Mouse (Mus musculus) heart, embryonic 10.5 days (tissue): Measurements from ENCODE around the gene H2-DMb1. TPM values are rescaled to one million over a fixed set of nuclear protein-coding genes. Genes with fewer than 3 reads are reported as not detected.
A peak's percentile ranks its signal among the peaks of the same experiment; 100 is the strongest.

Experiments used
- DNase-seq: peaks from one replicate; pipeline ENCODE4 v3.0.0-alpha.2; 2017; ENCODE audit warnings: low spot score
- H3K27ac ChIP-seq: fragments of 300-500 bp; sonication (generic); 2 replicates; pipeline ENCODE4 v1.5.1; 2016; ENCODE audit warnings: mild to moderate bottlenecking
- H3K27me3 ChIP-seq: fragments of 300-500 bp; sonication (generic); 2 replicates; pipeline ENCODE4 v1.6.1; 2016; ENCODE audit warnings: mild to moderate bottlenecking; ENCODE audit not compliant: poor library complexity, insufficient read depth, severe bottlenecking
- H3K36me3 ChIP-seq: fragments of 300-500 bp; sonication (generic); 2 replicates; pipeline ENCODE4 v1.6.1; 2016; ENCODE audit warnings: mild to moderate bottlenecking, moderate library complexity
- H3K4me1 ChIP-seq: fragments of 300-500 bp; sonication (generic); 2 replicates; pipeline ENCODE4 v1.6.1; 2016; ENCODE audit warnings: mild to moderate bottlenecking
- H3K4me3 ChIP-seq: fragments of 300-500 bp; sonication (generic); 2 replicates; pipeline ENCODE4 v1.5.1; 2016; ENCODE audit warnings: mild to moderate bottlenecking, moderate library complexity
- H3K9me3 ChIP-seq: fragments of 300-500 bp; sonication (generic); 2 replicates; pipeline ENCODE4 v1.6.1; 2016; ENCODE audit warnings: mild to moderate bottlenecking, moderate library complexity
- WGBS: fragments of 180-500 bp; shearing (Covaris S2); methylation state at CpG from one replicate; pipeline ENCODE4 v1.1.7; 2016; 5-methylcytosine and 5-hydroxymethylcytosine counted together
- polyA plus RNA-seq: library from polyadenylated mRNA; unstranded; fragments of >200 nt; fragmentation: Nextera tagmentation; extraction: Ambion mirVana; gene quantifications from 2 replicates; pipeline ENCODE4 v1.2.1, GENCODE M21; 2016

The H2-DMb1 gene
- polyA plus RNA-seq, 1 experiment from 2014 or later: 0.29 TPM

DNA sequence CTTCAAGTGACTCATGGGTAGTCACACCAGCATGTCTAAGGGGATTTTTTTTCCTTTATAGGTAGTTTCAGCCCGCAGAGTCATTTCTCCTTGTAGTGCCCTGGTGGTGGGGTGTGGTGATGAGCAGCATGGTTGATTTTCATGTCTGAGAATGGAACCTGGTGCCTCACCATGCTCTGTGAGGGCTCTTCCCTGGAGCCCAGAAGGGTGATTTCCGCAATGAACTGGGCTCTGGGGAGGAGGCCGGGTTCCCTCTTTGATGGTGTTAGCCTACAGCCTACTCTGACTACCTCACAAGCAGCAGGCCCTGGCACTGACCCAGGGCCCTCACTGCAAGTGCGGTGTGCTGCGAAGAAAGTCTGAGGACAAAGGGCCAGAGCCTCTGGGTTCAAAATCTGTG, 50.6 kb downstream of the H2-DMb1 start, which contains the start of gene Tap2:
Gene Tap2 (plus strand): TSS at position 84 of the 400 bp plus-strand sequence.
- Histone ChIP-seq H3K9me3 (no peaks in the 10 kb centered on the region), H3K27me3 (peaks cover 88% of the 10 kb centered on the region), H3K36me3 (no peaks in the 10 kb centered on the region), H3K27ac (peak within 1 kb of the TSS; percentile 69; the same call in 1 of the 2 replicates), H3K4me3 (peak within 1 kb of the TSS; percentile 85), H3K4me1 (peaks cover 15% of the 10 kb centered on the region)
- WGBS: 65% methylated on average over 5 of the region's 5 CpGs
- no peak for DNase-seq

- Histone ChIP-seq H3K27me3 (peaks cover 88% of the 10 kb centered on the region), H3K4me1 (peaks cover 13% of the 10 kb centered on the region), H3K27ac (peak overlapping the region; percentile 69; the same call in 1 of the 2 replicates), H3K9me3 (no peaks in the 10 kb centered on the region), H3K36me3 (no peaks in the 10 kb centered on the region), H3K4me3 (peak overlapping the region; percentile 85)
- 1% methylated on average over 44 of the region's 44 CpGs for WGBS
- DNase-seq: peak; percentile 89
Measured at GRCm38 (mm10) chr17:34204303-34205010, 51.6 kb downstream of the H2-DMb1 start.

DNA sequence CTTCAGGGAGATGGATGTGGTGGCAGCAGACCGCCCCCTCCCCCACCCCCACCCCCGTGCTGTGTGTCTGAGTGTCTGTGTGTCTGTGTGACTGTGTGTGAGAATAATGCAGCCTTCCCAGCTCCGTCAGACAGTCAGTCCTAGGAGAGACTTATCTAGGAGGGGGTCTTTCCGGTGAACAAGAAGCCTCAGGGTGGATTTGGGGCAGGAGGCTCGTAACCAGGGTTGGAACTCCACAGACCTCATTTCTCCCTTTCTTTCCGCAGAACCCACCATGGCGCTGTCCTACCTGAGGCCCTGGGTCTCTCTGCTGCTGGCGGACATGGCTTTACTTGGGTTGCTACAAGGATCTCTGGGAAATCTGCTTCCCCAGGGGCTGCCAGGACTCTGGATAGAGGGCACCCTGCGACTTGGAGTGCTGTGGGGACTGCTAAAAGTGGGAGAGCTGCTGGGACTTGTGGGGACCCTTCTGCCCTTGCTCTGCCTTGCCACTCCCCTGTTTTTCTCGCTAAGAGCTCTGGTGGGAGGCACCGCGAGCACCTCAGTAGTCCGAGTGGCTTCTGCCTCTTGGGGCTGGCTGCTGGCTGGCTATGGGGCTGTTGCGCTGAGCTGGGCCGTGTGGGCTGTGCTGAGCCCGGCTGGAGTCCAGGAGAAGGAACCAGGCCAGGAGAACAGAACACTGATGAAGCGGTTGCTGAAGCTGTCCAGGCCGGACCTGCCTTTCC, 52.3 kb downstream of the H2-DMb1 start:
- H3K27me3 ChIP-seq: peaks cover 86% of the 10 kb centered on the region
- 9% methylated on average over 18 of the region's 18 CpGs for WGBS
- H3K4me1 ChIP-seq: peaks cover 13% of the 10 kb centered on the region
- peak overlapping the region; percentile 69; the same call in 1 of the 2 replicates for H3K27ac ChIP-seq
- DNase-seq: no peak
- no peaks in the 10 kb centered on the region for H3K36me3 ChIP-seq
- no peaks in the 10 kb centered on the region for H3K9me3 ChIP-seq
- H3K4me3 ChIP-seq: peak overlapping the region; percentile 85

DNA sequence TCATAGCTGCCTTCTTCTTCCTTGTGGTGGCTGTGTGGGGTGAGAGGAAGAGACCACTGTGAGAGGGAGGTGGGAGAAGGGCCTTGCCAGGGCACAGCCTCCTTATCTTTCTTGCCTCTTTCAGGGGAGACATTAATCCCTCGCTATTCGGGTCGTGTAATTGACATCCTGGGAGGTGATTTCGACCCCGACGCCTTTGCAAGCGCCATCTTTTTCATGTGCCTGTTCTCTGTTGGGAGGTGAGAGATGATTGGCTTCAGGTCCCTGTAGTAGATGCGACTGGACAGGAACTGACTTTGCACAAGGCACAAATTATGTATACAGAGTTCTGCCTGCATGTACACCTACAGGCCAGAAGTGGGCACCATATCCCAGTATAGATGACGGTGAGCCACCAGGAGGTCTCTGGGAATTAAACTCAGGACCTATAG, 52.9 kb downstream of the H2-DMb1 start:
- H3K9me3 ChIP-seq: no peaks in the 10 kb centered on the region
- H3K4me3 ChIP-seq: peak overlapping the region; percentile 85; the same call in 1 of the 2 replicates
- no peaks in the 10 kb centered on the region for H3K36me3 ChIP-seq
- peaks cover 86% of the 10 kb centered on the region for H3K27me3 ChIP-seq
- 17% methylated on average over 9 of the region's 9 CpGs for WGBS
- no peak overlapping the region for H3K27ac ChIP-seq
- DNase-seq: no peak
- peaks cover 13% of the 10 kb centered on the region for H3K4me1 ChIP-seq

DNA sequence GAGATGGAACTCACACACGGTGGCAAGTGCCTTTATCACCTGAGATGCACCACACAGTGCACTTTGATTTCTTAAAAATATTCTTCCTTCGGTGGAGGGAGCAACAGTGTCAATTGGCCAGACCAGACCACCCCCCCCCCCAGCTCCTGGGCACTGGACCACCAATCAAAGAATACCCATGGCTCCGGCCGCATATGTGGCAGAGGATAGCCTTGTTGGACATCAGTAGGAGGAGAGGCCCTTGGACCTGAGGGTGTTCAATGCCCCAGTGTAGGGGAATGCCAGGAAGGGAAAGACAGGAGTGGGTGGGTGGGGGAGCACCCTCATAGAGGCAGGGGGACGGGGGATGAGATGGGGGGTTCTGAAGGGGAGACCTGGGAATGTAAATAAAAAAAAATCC, 53.9 kb downstream of the H2-DMb1 start:
- Histone ChIP-seq H3K4me3 (no peak overlapping the region), H3K27me3 (peaks cover 86% of the 10 kb centered on the region), H3K4me1 (peaks cover 15% of the 10 kb centered on the region), H3K27ac (no peak overlapping the region), H3K9me3 (no peaks in the 10 kb centered on the region), H3K36me3 (no peaks in the 10 kb centered on the region)
- 84% methylated on average over 5 of the region's 5 CpGs for WGBS
- no peak for DNase-seq

DNA sequence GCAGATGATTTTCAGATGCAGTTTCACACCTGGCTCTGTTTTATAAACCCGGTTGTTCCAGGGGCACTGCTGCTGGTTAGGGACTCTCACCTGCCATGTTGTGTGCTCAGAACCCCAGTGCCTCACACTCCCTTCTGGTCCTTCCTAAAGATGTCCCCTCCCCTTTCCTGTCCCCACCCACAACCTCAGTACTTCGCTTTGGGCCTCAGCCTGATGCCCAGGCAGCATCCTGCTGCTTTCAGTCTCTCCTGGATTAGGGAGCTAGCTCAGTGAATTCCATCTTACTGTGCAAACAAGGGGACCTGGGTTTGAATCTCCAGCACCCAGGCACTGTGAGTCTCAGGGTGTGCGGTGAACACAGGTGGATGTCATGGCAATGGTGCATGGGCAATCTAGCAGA, 54.6 kb downstream of the H2-DMb1 start:
- Histone ChIP-seq H3K36me3 (no peaks in the 10 kb centered on the region), H3K27ac (no peak overlapping the region), H3K27me3 (peaks cover 91% of the 10 kb centered on the region), H3K4me3 (no peak overlapping the region), H3K4me1 (peaks cover 19% of the 10 kb centered on the region), H3K9me3 (no peaks in the 10 kb centered on the region)
- no peak for DNase-seq
- 53% methylated on average over 3 of the region's 3 CpGs for WGBS

- H3K27ac ChIP-seq: no peak overlapping the region
- H3K4me1 ChIP-seq: peaks cover 19% of the 10 kb centered on the region
- no peak overlapping the region for H3K4me3 ChIP-seq
- no peaks in the 10 kb centered on the region for H3K9me3 ChIP-seq
- H3K36me3 ChIP-seq: no peaks in the 10 kb centered on the region
- H3K27me3 ChIP-seq: peaks cover 91% of the 10 kb centered on the region
- no peak for DNase-seq
- WGBS: 95% methylated on average over 9 of the region's 9 CpGs
Measured at GRCm38 (mm10) chr17:34207866-34208265, 55.0 kb downstream of the H2-DMb1 start.

- peaks cover 19% of the 10 kb centered on the region for H3K4me1 ChIP-seq
- H3K27ac ChIP-seq: no peak overlapping the region
- 19% methylated on average over 10 of the region's 10 CpGs for WGBS
Measured at GRCm38 (mm10) chr17:34208421-34208820, 55.5 kb downstream of the H2-DMb1 start.

GRCm38 (mm10) chr17:34209680-34210079, 56.8 kb downstream of the H2-DMb1 start:
- WGBS: 45% methylated on average over 3 of the region's 3 CpGs
- no peak overlapping the region for H3K4me3 ChIP-seq
- H3K27me3 ChIP-seq: peaks cover 93% of the 10 kb centered on the region
- no peak overlapping the region for H3K27ac ChIP-seq
- H3K4me1 ChIP-seq: peaks cover 16% of the 10 kb centered on the region
- no peak for DNase-seq
- no peaks in the 10 kb centered on the region for H3K9me3 ChIP-seq
- no peaks in the 10 kb centered on the region for H3K36me3 ChIP-seq

More at GRCm38 (mm10) chr17:34208421-34208820, 55.5 kb downstream of the H2-DMb1 start:
- no peaks in the 10 kb centered on the region for H3K36me3 ChIP-seq
- H3K4me3 ChIP-seq: no peak overlapping the region
- H3K9me3 ChIP-seq: no peaks in the 10 kb centered on the region
- no peak for DNase-seq
- H3K27me3 ChIP-seq: peaks cover 91% of the 10 kb centered on the region

Other genes starting within 250 kb of the H2-DMb1 start
- 0.28 and 0.73 TPM in 2 replicates for gene Platr17, start 247.9 kb upstream of the H2-DMb1 start, polyA plus RNA-seq
- gene Daxx, start 243.7 kb upstream of the H2-DMb1 start, polyA plus RNA-seq: 46.6 and 52.9 TPM in 2 replicates
- 13.9 and 20.5 TPM in 2 replicates for gene Tapbp, start 237.2 kb upstream of the H2-DMb1 start, polyA plus RNA-seq
- gene Zbtb22, start 237.2 kb upstream of the H2-DMb1 start, polyA plus RNA-seq: 16.0 and 17.3 TPM in 2 replicates
- gene Rgl2, start 223.5 kb upstream of the H2-DMb1 start, polyA plus RNA-seq: 37.1 and 44.2 TPM in 2 replicates
- 161 and 198 TPM in 2 replicates for gene Pfdn6, start 212.7 kb upstream of the H2-DMb1 start, polyA plus RNA-seq
- 35.8 and 48.1 TPM in 2 replicates for gene Wdr46, start 212.4 kb upstream of the H2-DMb1 start, polyA plus RNA-seq
- 5.9 and 7.1 TPM in 2 replicates for gene B3galt4, start 201.6 kb upstream of the H2-DMb1 start, polyA plus RNA-seq
- 47.1 and 47.5 TPM in 2 replicates for gene Vps52, start 197.3 kb upstream of the H2-DMb1 start, polyA plus RNA-seq
- 1,115 and 1,297 TPM in 2 replicates for gene Rps18, start 197.1 kb upstream of the H2-DMb1 start, polyA plus RNA-seq
- gene H2-K1, start 152.7 kb upstream of the H2-DMb1 start, polyA plus RNA-seq: 13.0 and 16.2 TPM in 2 replicates
- gene Ring1, start 128.4 kb upstream of the H2-DMb1 start, polyA plus RNA-seq: 14.4 and 15.8 TPM in 2 replicates
- 32.4 and 36.4 TPM in 2 replicates for gene H2-Ke6, start 125.0 kb upstream of the H2-DMb1 start, polyA plus RNA-seq
- 160 and 180 TPM in 2 replicates for gene Slc39a7, start 121.4 kb upstream of the H2-DMb1 start, polyA plus RNA-seq
- 31.4 and 40.6 TPM in 2 replicates for gene Rxrb, start 121.3 kb upstream of the H2-DMb1 start, polyA plus RNA-seq
- gene Col11a2, start 113.6 kb upstream of the H2-DMb1 start, polyA plus RNA-seq: 0.38 and 1.0 TPM in 2 replicates
- gene H2-Oa, start 60.7 kb upstream of the H2-DMb1 start, polyA plus RNA-seq: 0.62 and 0.84 TPM in 2 replicates
- 4.2 and 7.1 TPM in 2 replicates for gene H2-DMa, start 33.5 kb upstream of the H2-DMb1 start, polyA plus RNA-seq
- 77.6 and 101 TPM in 2 replicates for gene Brd2, start 30.4 kb upstream of the H2-DMb1 start, polyA plus RNA-seq
- gene H2-DMb2, start 9.8 kb upstream of the H2-DMb1 start, polyA plus RNA-seq: 0.18 TPM in 1 of 2 replicates, not detected in the other
- 0.84 and 1.2 TPM in 2 replicates for gene Tap1, start 34.5 kb downstream of the H2-DMb1 start, polyA plus RNA-seq
- gene Psmb9, start 34.7 kb downstream of the H2-DMb1 start, polyA plus RNA-seq: 0.41 and 0.60 TPM in 2 replicates
- 0.86 and 0.87 TPM in 2 replicates for gene Psmb8, start 44.6 kb downstream of the H2-DMb1 start, polyA plus RNA-seq
- 0.48 and 0.51 TPM in 2 replicates for gene Tap2, start 50.5 kb downstream of the H2-DMb1 start, polyA plus RNA-seq
- not detected in 2 replicates for gene H2-Ob, start 85.8 kb downstream of the H2-DMb1 start, polyA plus RNA-seq
- gene H2-Ab1, start 104.6 kb downstream of the H2-DMb1 start, polyA plus RNA-seq: 13.2 and 14.6 TPM in 2 replicates
- 0.11 TPM in 1 of 2 replicates, not detected in the other for gene H2-Aa, start 134.8 kb downstream of the H2-DMb1 start, polyA plus RNA-seq
- 1.4 TPM in 2 replicates for gene H2-Eb1, start 152.8 kb downstream of the H2-DMb1 start, polyA plus RNA-seq
- not detected in 2 replicates for gene H2-Eb2, start 172.6 kb downstream of the H2-DMb1 start, polyA plus RNA-seq
- gene Btnl2, start 201.8 kb downstream of the H2-DMb1 start, polyA plus RNA-seq: 0.05 TPM in 1 of 2 replicates, not detected in the other
- not detected in 2 replicates for gene Btnl1, start 224.1 kb downstream of the H2-DMb1 start, polyA plus RNA-seq
- gene BC051142, start 245.7 kb downstream of the H2-DMb1 start, polyA plus RNA-seq: 0.14 and 0.15 TPM in 2 replicates